Mouse (Mus musculus): Measurements from ENCODE around the gene Zfp536.

DNA sequence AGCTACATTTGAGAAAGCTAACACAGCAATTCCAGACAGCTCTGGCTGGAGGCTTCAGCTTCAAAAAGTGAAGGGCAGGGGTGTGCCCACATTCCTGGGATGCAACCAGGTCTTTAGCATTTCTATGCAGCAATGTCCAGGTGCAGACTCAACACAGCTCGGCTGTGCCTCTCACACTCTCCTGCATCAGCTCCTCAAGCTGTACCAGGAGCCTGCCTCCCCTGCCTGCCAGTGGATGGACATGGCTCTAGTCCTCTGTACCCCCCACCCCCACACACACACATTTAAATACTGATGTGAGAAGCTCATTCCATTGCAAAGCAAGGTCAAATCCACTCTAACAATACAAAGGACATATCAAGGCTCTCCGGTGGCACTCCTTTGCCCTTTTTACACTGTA, 298.0 kb downstream of the Zfp536 start:
- TF ChIP-seq CTCF (IDR thresholded peaks at IDR 0.05) (no peak), POLR2A (IDR thresholded peaks at IDR 0.05; ENCODE audit: insufficient read depth, low read depth, low read length) (no peak)

Measured in heart, adult 2 months (tissue).